Mouse (Mus musculus) kidney, postnatal 25 days (tissue): ENCODE results near the gene Dnm1.
"Not testable (repeated sequence)": the region's sequence is repeated elsewhere in the genome, so short reads cannot be mapped to it uniquely, and the experiment has no call there.

Experiments
- DNase-seq, 2 experiments: peaks; one replicate each; pipeline ENCODE4 v3.0.0; 2021; ENCODE audit warnings: mixed read lengths in 2 of 2

Dnm1 gene

DNA sequence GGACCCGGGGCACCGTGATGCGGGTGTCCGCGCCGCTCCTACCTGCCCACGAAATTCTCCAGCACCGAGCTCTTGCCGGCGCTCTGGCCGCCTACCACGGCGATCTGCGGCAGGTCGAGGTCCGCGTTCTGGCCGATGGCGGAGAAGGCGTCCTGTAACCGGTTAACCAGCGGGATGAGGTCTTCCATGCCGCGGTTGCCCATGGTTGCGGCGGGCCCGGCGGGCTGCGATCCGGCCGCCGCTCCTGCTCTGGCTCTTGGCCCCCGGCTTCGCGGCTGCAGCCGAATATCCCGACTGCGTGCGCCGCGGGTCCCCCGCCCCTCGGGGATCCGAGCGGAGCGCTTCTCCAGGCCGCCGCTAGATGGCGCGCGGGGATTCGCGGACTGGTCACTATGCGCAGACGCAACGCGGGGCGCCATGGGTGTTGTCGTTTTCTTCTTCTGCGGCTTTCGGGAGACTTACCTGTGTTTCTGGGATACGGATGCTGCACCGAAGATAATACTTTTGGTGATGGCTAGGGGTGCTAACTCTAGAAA is at the start of gene Dnm1:
Gene Dnm1, minus strand, starts transcription at position 332 of the 536 bp plus-strand sequence.
- peak; percentile 89 for DNase-seq

DNA sequence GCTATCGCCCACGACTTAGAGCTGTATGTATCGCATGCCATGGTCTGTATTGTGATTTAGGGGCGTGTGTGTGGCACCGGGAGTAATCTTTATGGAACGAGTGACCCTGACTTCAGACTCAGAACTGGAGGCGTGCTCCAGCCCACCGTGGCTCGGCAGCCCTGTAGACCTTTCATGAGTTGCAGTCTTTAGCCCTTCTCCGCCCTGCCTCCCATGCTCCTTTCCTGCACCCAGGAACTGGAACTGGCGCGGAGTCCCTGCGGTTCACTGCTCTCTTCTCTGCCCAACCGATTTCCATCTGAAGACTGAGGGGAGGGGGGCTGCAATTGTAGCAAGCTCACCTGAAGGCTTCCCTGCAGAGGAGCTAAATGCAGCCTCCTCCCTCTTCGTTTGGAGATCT is 43.6 kb upstream of the Dnm1 start:
- DNase-seq: peak in 1 of 2 experiments; percentile 58

DNA sequence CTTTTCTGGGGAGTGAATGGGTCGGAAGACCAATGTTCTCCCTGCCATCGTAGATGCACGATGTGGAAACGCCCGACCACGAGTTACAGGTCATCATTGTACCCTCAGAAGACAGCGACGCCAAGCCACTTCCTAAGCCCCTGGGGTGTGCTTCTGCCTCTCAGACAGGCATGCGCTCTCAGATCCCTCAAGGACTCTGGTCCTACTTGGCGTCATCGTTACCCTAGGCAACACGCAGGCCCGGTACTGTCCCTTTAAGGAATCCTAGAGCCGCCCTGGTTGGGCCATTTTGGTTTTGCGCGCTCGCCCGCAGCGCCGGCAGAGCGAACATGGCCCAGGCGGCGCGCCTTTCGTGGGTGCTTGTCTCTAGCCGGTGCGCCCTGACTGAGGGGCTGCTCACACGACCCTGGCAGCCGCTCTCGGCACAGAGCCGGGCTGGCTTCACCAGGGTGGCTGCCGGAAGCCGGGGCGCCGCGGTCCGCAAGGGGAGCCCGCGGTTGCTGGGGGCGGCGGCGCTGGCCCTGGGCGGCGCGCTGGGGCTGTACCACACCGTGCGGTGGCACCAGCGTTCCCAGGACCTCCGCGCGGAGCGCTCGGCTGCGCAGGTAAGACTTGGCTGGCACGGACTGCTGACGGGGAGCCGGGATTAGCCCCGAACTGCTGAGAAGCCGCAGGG is 42.9 kb upstream of the Dnm1 start:
- DNase-seq: peak; percentile 94 to 97

DNA sequence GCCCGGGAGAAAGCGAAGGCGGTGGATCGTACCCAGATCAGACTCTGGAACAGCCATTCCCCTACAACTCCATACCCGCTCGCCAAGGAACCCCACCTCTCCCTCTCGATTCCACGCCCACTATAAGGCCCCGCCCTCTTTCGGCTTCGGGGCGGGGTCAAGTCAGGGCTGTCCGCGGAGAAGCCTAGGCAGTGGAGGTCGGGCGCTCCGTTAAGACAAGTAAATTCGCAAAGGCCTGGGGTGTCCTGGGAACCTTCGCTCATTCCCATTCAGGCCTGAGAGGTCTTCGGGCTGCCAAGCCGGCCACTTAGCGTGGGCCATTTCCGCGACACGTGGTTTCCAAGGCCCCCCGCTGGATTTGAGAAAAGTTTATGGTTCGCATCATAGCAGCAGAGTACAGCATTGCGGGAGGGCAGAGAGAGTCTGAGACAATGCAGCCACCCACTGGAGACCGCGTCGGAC is 42.4 kb upstream of the Dnm1 start, which contains the start of gene Ptges2:
Gene Ptges2, plus strand, starts transcription at position 413 of the 462 bp plus-strand sequence.
- DNase-seq: peak; percentile 92 to 94

DNA sequence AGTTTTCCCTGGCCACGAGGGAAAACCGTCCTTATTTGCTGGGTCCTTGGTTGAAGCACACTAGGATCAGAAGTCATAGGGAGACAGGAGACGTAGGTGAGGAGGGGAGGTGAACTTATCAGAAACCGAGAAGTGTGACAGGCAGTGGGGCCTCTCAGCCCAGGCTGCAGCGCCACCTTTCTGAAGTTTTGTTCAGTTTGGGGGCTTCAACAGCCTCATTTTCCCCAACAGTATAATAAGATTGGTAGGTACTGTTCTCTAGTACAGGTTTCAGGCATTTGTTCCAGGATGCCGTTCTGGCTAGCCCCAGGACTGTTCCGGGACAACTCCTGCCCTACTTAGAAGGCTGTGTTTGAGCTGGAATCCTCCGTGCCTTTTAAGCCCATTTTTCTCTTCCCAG is 41.8 kb upstream of the Dnm1 start:
- peak; percentile 49 to 67 for DNase-seq

DNA sequence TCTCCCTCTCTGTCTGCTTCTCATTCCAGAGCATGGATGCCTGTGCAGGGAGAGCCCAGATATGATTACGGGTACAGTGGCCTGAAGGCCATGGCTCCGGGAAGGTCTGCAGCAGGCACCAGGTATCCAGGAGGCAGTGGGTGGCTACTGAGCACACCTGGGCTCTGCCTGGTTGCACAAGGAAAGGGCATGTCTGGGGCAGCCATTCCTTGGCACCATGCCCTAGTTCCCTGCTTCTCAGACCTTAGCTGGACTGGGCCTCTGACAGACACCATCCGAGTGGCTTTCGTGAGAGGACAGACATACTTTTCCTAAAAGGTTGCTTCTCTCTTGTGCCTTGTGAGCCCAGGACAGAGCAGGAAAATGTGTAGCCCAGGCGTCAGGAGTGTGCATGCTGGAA is 38.9 kb upstream of the Dnm1 start:
- peak; percentile 86 to 88 for DNase-seq

DNA sequence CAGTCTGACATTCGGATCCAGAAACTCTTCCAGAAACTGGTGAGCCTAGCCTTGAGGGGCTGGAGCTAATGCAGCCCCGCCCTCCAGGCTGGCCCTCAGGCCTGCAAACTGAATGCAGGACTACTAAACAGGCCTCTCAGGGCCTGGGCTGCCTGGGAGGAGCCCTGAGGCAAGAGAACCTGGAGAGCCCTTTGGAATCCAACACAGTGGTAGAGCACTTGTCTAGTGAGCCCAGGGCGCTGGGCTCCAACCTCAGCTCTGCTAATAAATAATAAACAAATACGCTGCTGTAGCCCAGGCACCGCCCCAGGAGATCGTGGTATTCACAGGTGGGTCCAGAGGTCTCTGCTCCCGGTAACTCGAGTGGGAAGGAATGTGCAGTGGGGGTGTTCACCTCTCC is 37.7 kb upstream of the Dnm1 start:
- peak; percentile 46 to 71 for DNase-seq

DNA sequence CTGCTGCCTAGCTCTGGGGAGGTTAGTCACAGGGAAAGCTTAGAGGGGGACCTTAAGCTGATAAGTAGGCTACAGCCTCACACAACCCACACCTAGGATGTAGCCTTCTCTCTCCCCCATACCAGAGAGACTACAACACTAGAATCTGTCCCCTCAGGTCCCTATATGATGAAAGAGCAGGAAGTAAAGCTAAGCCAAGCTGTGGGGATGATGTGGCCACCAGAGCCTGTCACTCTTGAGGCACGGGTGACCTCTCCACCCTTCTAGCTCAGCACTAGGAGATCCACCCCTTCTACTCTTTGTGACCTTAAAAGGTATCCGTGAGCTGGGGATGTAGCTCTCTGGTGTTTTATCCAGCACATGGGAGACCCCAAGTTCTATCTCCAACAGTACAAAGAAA is 36.0 kb upstream of the Dnm1 start:
- no peak for DNase-seq

DNA sequence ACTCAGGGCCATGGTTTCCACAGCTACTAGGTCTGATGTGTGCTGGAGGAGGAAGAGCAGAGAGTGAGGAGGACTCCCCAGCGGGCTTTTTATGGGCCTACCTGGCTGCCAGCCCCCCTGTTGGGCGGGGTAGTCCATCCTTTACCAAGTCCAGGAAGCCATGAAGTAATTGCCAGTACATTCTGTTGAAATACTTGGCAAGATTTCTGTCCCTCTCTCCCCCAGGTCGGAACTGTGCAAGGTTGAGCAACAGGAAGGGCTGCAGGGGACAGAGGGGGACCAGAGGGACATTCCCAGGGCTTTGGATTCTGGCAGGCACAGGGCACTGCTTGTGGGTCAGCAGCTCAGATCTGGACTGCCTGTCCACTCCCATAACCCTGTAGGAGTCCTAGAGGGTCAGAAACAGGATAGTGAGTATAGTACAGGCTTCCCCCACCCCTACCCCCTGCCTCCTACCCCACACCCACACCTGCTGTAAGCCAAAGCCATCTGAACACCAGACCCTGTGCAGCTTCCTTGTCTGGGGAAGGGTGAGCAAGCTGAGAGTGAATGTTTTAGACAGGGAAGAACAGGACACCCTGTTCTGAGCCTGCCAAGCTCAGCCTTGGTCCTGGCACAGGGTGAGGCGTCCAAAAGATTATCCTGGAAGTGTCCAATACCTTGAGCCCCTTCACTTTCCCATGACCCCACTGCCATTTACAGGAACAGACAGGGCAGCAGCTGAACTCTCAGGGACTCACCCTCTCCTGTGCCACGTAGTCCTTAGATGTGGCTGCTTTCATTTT is 34.8 kb upstream of the Dnm1 start, which contains the start of gene Lcn2:
Gene Lcn2, minus strand, starts transcription at position 547 of the 785 bp plus-strand sequence.
- DNase-seq: no peak

DNA sequence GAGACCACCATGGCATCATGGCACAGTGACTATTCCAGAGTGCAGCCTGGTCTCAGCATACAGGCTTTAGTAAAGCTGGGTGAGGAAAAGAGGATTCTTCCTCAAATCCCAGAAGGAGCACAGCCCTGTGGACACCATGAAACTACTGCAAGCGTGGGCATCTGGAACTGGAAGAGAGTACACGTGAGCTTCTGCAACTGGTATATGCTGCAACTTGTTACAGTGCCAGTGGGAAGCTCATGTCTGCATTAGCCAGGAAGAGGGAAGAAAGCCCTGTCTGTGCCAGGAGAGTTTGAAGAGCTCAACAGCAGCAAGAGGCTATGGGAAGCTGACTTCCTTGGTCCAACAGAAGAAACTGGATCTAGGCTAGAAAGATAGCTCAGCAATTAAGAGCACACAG is 29.6 kb upstream of the Dnm1 start:
- DNase-seq: no peak

DNA sequence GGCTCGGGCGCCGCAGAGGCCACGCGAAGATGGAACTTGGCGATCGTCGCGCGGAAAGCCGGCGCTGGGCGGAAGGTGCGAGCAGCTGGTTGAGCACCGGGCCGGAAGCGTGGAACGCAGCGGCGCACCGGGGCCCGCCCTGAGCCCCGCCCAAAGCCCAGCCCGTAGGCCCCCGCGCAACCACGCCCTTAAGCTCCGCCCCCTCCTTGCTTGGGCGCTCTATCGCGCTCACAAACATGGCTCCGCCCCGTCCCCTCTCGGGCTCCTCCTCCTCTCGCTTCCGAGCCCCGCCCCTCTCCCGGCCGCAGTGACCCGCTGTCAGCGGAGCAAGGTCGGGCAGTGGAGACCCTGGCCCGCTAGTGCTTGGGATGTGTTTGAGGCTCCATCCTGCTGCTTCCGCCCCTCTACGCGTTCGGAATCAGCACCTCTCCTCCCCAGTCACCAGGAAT is 28.7 kb upstream of the Dnm1 start, which contains the start of gene 1110008P14Rik:
Gene 1110008P14Rik, minus strand, starts transcription at position 164 of the 449 bp plus-strand sequence.
- peak; percentile 97 to 98 for DNase-seq

DNA sequence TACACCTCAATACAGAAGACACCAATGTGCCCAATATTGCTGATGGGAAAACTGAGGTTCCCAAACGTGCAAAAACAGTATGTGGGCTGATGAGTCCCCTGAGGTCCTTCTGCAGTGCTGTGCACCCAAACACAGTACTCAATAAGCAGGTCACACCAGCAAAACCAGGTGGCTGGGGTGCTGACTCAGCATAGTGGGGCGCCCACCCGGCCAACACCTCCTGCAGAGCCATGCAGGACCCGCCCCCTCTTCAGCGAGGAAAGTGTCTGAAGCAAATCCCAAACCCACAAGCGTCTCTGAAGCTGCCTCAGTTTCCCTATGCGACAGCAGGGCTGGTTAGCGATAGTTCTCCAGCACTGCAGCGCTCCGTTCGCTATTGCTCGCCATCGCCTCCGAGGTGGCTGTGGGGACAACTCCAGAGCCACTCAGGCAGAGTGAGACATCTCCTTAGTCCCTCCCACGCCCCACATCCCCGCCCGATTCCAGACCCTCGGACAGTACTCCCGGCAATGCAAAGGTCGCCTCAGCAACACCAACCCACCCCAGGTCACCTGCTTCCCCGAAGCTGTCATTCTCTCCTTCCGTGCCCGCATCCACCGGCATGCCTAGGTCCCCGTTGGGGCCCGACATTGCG is 28.1 kb upstream of the Dnm1 start:
- DNase-seq: no peak

DNA sequence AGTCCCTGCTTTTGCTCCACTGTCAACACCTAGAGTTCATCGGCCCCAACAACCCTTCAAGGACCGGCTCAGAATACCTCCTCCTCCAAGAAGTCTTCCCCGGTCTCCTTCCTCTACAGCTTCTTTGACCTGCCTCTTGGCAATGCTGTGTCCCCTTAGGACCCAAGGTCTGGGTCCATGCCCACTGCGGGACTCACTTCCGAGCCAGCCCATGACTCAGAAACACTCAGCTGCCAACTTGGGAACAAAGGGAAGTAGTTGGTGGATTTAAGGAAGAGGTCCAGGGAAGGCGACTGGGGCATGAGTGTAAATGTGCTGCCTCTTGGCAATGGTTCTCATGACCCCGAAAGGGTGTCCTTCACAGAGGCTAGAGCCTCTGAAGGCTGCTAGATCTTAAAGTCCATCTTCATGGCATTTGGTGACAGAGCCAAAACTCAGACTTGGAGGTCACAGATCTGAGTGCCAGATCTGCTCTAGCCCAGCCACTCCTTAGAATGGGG is 26.9 kb upstream of the Dnm1 start:
- no peak for DNase-seq

DNA sequence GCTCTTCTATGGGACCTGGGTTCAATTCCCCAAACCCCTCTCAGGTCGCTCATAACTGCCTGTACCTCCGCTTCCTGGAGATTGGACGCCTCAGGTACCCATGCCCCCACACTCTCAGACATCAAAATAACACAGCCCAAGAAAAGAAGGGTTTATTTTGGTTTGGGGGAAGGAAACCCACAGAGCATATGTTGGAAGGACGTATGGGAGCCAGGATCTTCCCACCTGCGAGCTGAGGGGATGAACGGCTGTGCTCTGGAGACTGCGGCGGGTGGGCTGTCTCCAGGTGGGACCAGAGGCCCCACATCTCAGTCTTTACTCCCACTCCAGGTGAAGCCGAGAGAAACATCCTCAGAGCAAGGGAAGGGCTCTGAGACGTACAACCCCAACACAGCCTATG is 23.8 kb upstream of the Dnm1 start:
- no peak for DNase-seq

DNA sequence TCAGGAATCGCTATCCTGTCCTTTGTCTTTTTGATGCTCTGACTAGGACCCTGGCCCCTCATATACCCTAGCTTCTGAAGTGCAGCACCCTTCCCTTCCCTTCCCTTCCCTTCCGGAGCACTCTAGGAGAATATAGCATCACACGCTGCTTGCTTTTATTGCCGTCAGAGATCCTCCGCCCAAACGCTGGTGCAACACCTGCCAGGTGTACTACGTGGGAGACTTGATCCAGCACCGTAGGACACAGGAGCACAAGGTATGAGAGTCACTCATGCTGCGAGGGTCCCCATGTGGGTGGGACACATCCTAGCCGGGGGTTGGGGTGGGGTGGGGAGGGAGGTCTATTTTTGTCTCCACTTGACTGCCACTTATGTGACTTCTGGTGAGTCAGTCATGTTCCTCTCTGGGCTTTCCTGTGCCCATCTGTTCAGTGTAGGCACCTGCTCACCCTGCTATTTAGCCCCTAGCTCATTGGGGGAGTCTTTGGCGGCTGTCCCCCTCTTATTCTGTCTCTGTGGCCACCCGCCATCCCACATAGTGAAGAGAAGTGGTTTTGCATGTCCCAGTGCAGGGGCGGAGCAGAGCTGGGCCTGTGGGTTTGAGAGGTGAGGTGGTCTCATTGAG is 22.3 kb upstream of the Dnm1 start:
- no peak for DNase-seq

DNA sequence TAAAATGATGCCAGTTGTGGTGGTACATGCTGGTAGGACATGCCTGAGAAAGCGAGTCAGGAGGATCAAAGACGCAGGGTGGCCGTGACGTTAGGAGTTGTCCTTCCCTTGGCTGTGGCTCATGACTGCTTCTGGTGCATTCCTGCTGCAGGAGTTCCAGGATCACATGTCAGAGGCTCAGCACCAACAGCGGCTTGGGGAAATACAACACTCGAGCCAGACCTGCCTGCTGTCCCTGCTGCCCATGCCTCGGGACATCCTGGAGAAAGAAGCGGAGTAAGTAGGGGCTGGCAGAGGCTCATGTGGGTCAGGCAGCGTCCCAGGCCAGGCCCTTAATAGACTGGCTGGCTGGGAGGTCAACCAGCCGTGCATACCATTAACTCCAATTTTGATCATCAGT is 21.1 kb upstream of the Dnm1 start:
- no peak for DNase-seq

DNA sequence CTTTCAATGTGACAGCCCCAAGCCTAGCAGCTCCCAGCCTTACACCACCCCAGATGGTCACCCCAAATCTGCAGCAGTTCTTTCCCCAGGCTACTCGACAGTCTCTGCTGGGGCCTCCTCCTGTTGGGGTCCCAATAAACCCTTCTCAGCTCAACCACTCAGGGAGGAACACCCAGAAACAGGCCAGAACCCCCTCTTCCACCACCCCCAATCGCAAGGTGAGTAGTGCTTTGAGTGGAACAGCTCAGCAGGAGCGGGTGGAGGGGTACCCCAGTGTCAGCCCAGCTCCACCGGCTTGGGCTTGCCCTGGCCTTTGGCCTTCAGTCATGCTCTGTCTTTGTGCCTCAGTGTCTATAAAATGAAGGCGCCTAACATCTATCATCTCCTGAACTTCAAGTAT is 14.2 kb upstream of the Dnm1 start:
- no peak for DNase-seq

DNA sequence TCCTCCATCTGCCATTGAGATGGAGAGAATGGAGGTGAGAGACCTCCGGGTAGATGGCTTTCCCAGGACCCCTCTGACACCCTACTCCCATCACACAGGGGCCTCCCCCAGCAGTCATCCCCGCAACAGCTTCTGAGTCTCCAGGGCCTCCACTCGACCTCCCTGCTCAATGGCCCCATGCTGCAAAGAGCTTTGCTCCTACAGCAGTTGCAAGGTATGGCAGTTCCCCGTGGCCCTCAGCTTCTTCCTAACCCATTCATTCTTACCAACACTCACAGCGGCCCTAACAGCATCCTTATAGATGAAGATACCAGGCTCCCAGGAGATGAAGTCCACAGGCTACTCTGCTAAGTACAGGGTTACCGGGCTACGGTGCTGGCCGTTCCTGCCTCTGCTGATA is 11.0 kb upstream of the Dnm1 start:
- no peak for DNase-seq

DNA sequence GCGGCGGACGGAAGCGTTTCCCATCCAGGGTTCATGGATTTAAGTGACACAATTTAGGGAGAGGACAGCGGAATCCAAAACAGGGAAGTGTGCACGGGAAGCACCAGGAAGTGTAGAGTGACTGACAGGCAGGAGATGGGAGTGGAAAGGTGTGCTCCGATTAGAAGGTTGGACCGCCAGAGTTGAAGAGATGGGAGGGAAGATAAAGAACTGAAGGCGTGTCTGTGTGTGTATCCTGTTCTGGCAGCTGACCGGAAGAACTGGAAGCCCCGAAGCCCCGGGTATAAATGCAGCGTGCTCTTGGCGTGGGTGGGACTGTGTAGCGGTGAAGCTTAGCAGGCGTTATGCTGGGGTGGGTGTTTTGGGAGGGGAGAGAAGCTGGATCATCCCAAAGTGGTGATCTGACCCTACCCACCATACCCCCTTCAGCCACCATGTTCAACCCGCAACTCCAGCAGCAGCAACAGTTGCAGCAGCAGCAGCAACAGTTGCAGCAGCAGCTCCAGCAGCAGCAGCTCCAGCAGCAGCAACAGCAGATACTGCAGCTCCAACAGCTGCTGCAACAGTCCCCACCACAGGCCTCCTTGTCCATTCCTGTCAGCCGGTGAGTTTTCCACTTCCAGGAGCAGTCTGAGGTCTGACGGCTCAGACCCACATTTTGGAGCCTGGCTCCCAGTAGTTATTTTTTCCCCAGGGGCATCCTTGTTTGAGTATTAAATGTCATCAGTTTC is 10.4 kb upstream of the Dnm1 start:
- peak; percentile 48 to 72 for DNase-seq

DNA sequence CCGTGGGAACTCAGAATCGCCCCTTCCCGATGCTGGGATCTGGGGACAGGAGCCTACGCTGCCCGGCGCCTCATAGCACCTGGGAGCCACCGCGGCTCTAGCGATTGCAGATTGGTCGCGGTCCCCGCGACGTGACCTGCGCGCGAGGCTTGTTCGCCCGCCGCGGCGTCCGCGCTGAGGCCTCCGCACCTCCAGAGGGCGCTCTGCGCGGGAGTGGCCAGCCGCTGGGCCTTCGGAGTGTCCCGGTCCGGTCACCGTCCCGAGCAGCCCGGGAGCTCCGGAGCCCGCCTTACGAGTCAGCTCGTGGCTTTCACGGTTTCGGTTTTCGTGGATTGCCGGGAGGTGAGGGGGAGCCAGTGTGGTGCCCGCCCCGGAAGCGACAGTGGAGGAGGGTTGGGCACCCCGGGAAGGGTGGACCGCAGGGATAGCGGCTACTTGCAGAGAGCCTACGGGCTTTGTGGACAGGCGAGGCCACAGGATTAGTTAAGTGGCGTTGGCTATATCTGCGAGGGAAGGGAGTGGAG is 9.7 kb upstream of the Dnm1 start:
- peak; percentile 88 to 96 for DNase-seq

DNA sequence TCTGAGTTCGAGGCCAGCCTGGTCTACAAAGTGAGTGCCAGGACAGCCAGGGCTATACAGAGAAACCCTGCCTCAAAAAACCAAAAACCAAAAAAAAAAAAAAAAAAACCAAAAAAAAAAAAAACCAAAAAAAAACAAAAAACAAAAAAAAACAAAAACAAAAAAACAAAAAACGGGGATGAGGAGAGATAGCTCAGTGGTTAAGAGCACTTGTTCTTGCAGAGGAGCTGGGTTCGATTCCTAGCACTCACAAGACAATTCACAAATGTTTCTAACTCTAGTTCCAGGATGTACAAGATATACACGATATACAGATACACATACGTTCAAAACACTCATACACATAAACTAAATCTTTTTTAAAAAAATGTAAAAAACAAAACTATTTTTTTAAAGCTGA is 9.1 kb upstream of the Dnm1 start:
- DNase-seq: not testable (repeated sequence)
